Mouse (Mus musculus): ENCODE measurements at regions not wholly inside any gene's neighbourhood (a gene's known extent, or its start where the extent isn't known, plus 50 kb on each side); places are given as distances from the start of the nearest gene placed in this dataset.

GRCm38 (mm10) chr3:35099876-35100420, 449.7 kb downstream of the Sox2 start:
- H3K9me3 ChIP-seq (ENCODE audit: control insufficient read depth, low read length) = no peaks in the 10 kb centered on the region
- H3K27me3 ChIP-seq (replicated peaks; ENCODE audit: control insufficient read depth, insufficient read depth, low read length) = no peaks in the 10 kb centered on the region; the same call in 1 of the 2 replicates
- no peak overlapping the region for H3K27ac ChIP-seq (ENCODE audit: low read length)
- no peaks in the 10 kb centered on the region for H3K36me3 ChIP-seq (ENCODE audit: control insufficient read depth, insufficient read depth, low read length)
- no peak for ATAC-seq
- H3K4me1 ChIP-seq (ENCODE audit: control insufficient read depth, insufficient read depth, low read length) = no peaks in the 10 kb centered on the region
- no peak overlapping the region for H3K4me3 ChIP-seq (ENCODE audit: low read length)
- 81% methylated on average over 10 of the region's 10 CpGs for WGBS
- H3K9ac ChIP-seq (ENCODE audit: low read depth, low read length) = no peak overlapping the region
- no peak overlapping the region for H3K4me2 ChIP-seq (ENCODE audit: low read depth, low read length)

GRCm38 (mm10) chr3:35101286-35101685, 451.1 kb downstream of the Sox2 start:
- ATAC-seq = no peak
- no peaks in the 10 kb centered on the region for H3K4me1 ChIP-seq (ENCODE audit: control insufficient read depth, insufficient read depth, low read length)
- no peaks in the 10 kb centered on the region; the same call in 1 of the 2 replicates for H3K27me3 ChIP-seq (replicated peaks; ENCODE audit: control insufficient read depth, insufficient read depth, low read length)
- no peak overlapping the region for H3K4me3 ChIP-seq (ENCODE audit: low read length)
- 71% methylated on average over 8 of the region's 8 CpGs for WGBS
- H3K36me3 ChIP-seq (ENCODE audit: control insufficient read depth, insufficient read depth, low read length) = no peaks in the 10 kb centered on the region
- H3K9ac ChIP-seq (ENCODE audit: low read depth, low read length) = no peak overlapping the region
- no peak overlapping the region for H3K4me2 ChIP-seq (ENCODE audit: low read depth, low read length)
- no peaks in the 10 kb centered on the region for H3K9me3 ChIP-seq (ENCODE audit: control insufficient read depth, low read length)
- H3K27ac ChIP-seq (ENCODE audit: low read length) = no peak overlapping the region

GRCm38 (mm10) chr3:35101951-35102350, 451.7 kb downstream of the Sox2 start:
- no peak for ATAC-seq
- no peak overlapping the region for H3K4me2 ChIP-seq (ENCODE audit: low read depth, low read length)
- H3K27ac ChIP-seq (ENCODE audit: low read length) = no peak overlapping the region
- no peaks in the 10 kb centered on the region; the same call in 1 of the 2 replicates for H3K27me3 ChIP-seq (replicated peaks; ENCODE audit: control insufficient read depth, insufficient read depth, low read length)
- WGBS = 71% methylated on average over 5 of the region's 5 CpGs
- no peaks in the 10 kb centered on the region for H3K4me1 ChIP-seq (ENCODE audit: control insufficient read depth, insufficient read depth, low read length)
- no peak overlapping the region for H3K4me3 ChIP-seq (ENCODE audit: low read length)
- H3K9me3 ChIP-seq (ENCODE audit: control insufficient read depth, low read length) = no peaks in the 10 kb centered on the region
- no peaks in the 10 kb centered on the region for H3K36me3 ChIP-seq (ENCODE audit: control insufficient read depth, insufficient read depth, low read length)
- no peak overlapping the region for H3K9ac ChIP-seq (ENCODE audit: low read depth, low read length)

GRCm38 (mm10) chr3:35102715-35103591, 452.7 kb downstream of the Sox2 start:
- no peak overlapping the region for H3K4me2 ChIP-seq (ENCODE audit: low read depth, low read length)
- H3K36me3 ChIP-seq (ENCODE audit: control insufficient read depth, insufficient read depth, low read length) = no peaks in the 10 kb centered on the region
- WGBS = 53% methylated on average over 13 of the region's 13 CpGs
- no peak overlapping the region for H3K27ac ChIP-seq (ENCODE audit: low read length)
- no peak overlapping the region for H3K4me3 ChIP-seq (ENCODE audit: low read length)
- H3K9ac ChIP-seq (ENCODE audit: low read depth, low read length) = no peak overlapping the region
- no peaks in the 10 kb centered on the region for H3K4me1 ChIP-seq (ENCODE audit: control insufficient read depth, insufficient read depth, low read length)
- no peaks in the 10 kb centered on the region; the same call in 1 of the 2 replicates for H3K27me3 ChIP-seq (replicated peaks; ENCODE audit: control insufficient read depth, insufficient read depth, low read length)
- no peaks in the 10 kb centered on the region for H3K9me3 ChIP-seq (ENCODE audit: control insufficient read depth, low read length)
- ATAC-seq = no peak

GRCm38 (mm10) chr3:35104884-35105283, 454.7 kb downstream of the Sox2 start:
- no peak for ATAC-seq
- Histone ChIP-seq H3K4me2 (ENCODE audit: low read depth, low read length) (no peak overlapping the region), H3K4me3 (ENCODE audit: low read length) (no peak overlapping the region), H3K27ac (ENCODE audit: low read length) (no peak overlapping the region), H3K9me3 (ENCODE audit: control insufficient read depth, low read length) (no peaks in the 10 kb centered on the region), H3K4me1 (ENCODE audit: control insufficient read depth, insufficient read depth, low read length) (no peaks in the 10 kb centered on the region), H3K27me3 (replicated peaks; ENCODE audit: control insufficient read depth, insufficient read depth, low read length) (no peaks in the 10 kb centered on the region; the same call in 1 of the 2 replicates), H3K9ac (ENCODE audit: low read depth, low read length) (no peak overlapping the region), H3K36me3 (ENCODE audit: control insufficient read depth, insufficient read depth, low read length) (no peaks in the 10 kb centered on the region)
- 69% methylated on average over 11 of the region's 11 CpGs for WGBS

GRCm38 (mm10) chr3:35106097-35106496, 455.9 kb downstream of the Sox2 start:
- 83% methylated on average over 7 of the region's 7 CpGs for WGBS
- no peak overlapping the region for H3K27ac ChIP-seq (ENCODE audit: low read length)
- ATAC-seq = no peak

GRCm38 (mm10) chr3:35133477-35133876, 483.3 kb downstream of the Sox2 start:
- Histone ChIP-seq H3K27ac (ENCODE audit: low read length) (no peak overlapping the region), H3K4me3 (ENCODE audit: low read length) (no peak overlapping the region)
- ATAC-seq = peak; percentile 31; the same call in 1 of the 2 replicates

More at GRCm38 (mm10) chr3:35106097-35106496, 455.9 kb downstream of the Sox2 start:
- Histone ChIP-seq H3K36me3 (ENCODE audit: control insufficient read depth, insufficient read depth, low read length) (no peaks in the 10 kb centered on the region), H3K4me3 (ENCODE audit: low read length) (no peak overlapping the region), H3K4me1 (ENCODE audit: control insufficient read depth, insufficient read depth, low read length) (no peaks in the 10 kb centered on the region), H3K4me2 (ENCODE audit: low read depth, low read length) (no peak overlapping the region), H3K9me3 (ENCODE audit: control insufficient read depth, low read length) (no peaks in the 10 kb centered on the region), H3K27me3 (replicated peaks; ENCODE audit: control insufficient read depth, insufficient read depth, low read length) (no peaks in the 10 kb centered on the region; the same call in 1 of the 2 replicates), H3K9ac (ENCODE audit: low read depth, low read length) (no peak overlapping the region)

GRCm38 (mm10) chr3:35141500-35142220, 491.5 kb downstream of the Sox2 start:
- H3K4me1 ChIP-seq (ENCODE audit: control insufficient read depth, insufficient read depth, low read length) = no peaks in the 10 kb centered on the region
- H3K9me3 ChIP-seq (ENCODE audit: control insufficient read depth, low read length) = no peaks in the 10 kb centered on the region
- no peaks in the 10 kb centered on the region for H3K27me3 ChIP-seq (replicated peaks; ENCODE audit: control insufficient read depth, insufficient read depth, low read length)
- ATAC-seq = no peak
- no peak overlapping the region for H3K4me2 ChIP-seq (ENCODE audit: low read depth, low read length)
- H3K36me3 ChIP-seq (ENCODE audit: control insufficient read depth, insufficient read depth, low read length) = no peaks in the 10 kb centered on the region
- 33% methylated on average over 11 of the region's 11 CpGs for WGBS
- H3K9ac ChIP-seq (ENCODE audit: low read depth, low read length) = no peak overlapping the region
- H3K4me3 ChIP-seq (ENCODE audit: low read length) = no peak overlapping the region
- no peak overlapping the region for H3K27ac ChIP-seq (ENCODE audit: low read length)

More at GRCm38 (mm10) chr3:35133477-35133876, 483.3 kb downstream of the Sox2 start:
- no peaks in the 10 kb centered on the region for H3K36me3 ChIP-seq (ENCODE audit: control insufficient read depth, insufficient read depth, low read length)
- no peaks in the 10 kb centered on the region for H3K9me3 ChIP-seq (ENCODE audit: control insufficient read depth, low read length)
- H3K4me1 ChIP-seq (ENCODE audit: control insufficient read depth, insufficient read depth, low read length) = no peaks in the 10 kb centered on the region
- no peak overlapping the region for H3K9ac ChIP-seq (ENCODE audit: low read depth, low read length)
- H3K4me2 ChIP-seq (ENCODE audit: low read depth, low read length) = no peak overlapping the region
- WGBS = 73% methylated on average over 3 of the region's 3 CpGs
- no peaks in the 10 kb centered on the region for H3K27me3 ChIP-seq (replicated peaks; ENCODE audit: control insufficient read depth, insufficient read depth, low read length)

GRCm38 (mm10) chr3:35142683-35143082, 492.5 kb downstream of the Sox2 start:
- Histone ChIP-seq H3K4me2 (ENCODE audit: low read depth, low read length) (no peak overlapping the region), H3K4me1 (ENCODE audit: control insufficient read depth, insufficient read depth, low read length) (no peaks in the 10 kb centered on the region), H3K4me3 (ENCODE audit: low read length) (no peak overlapping the region), H3K36me3 (ENCODE audit: control insufficient read depth, insufficient read depth, low read length) (no peaks in the 10 kb centered on the region), H3K9ac (ENCODE audit: low read depth, low read length) (no peak overlapping the region), H3K9me3 (ENCODE audit: control insufficient read depth, low read length) (no peaks in the 10 kb centered on the region), H3K27me3 (replicated peaks; ENCODE audit: control insufficient read depth, insufficient read depth, low read length) (no peaks in the 10 kb centered on the region), H3K27ac (ENCODE audit: low read length) (no peak overlapping the region)
- no peak for ATAC-seq
- 64% methylated on average over 2 of the region's 2 CpGs for WGBS
